Comparison of ENCODE assay signal across 8 mouse cellular contexts in genomic region chr19:3389089-3389488, GRCm38 (mm10). TPM values are rescaled to one million over a fixed set of nuclear protein-coding genes. Genes with fewer than 3 reads are reported as not detected.
DNase-seq lines count a peak whose midpoint lies in the region; ATAC-seq and TF ChIP-seq lines count a peak whose summit lies in the region.

No protein-coding gene starts in this region.

- H3K4me3 ChIP-seq in ES-Bruce4 (ENCODE audit: low read depth, low read length) = peak overlapping the region; percentile 65
- H3K4me3 ChIP-seq in forebrain, embryonic 15.5 days = peak overlapping the region; percentile 47
- peak overlapping the region; percentile 61 for H3K4me3 ChIP-seq in layer of hippocampus, adult 2 months
- H3K4me3 ChIP-seq in lung, adult 2 months (replicated peaks; ENCODE audit: extremely low read depth, low read depth, low read length) = peak overlapping the region; percentile 35
- peak overlapping the region; percentile 49 for H3K4me3 ChIP-seq in olfactory bulb, adult 2 months (ENCODE audit: insufficient read depth, low read depth, low read length)

- DNase-seq in cerebellum, adult 11-12 months = peak; percentile 33
- peak; percentile 78 for DNase-seq in heart, postnatal 25 days (ENCODE audit: low spot score)
- DNase-seq in layer of hippocampus, adult 2 months (ENCODE audit: low spot score in 2 of 2) = peak; percentile 79 to 91
- peak; percentile 89 for DNase-seq in lung, adult 2 months
- DNase-seq in thymus, adult 18-20 months = peak; percentile 84

- 0% methylated on average over 43 of the region's 43 CpGs for WGBS in forebrain, embryonic 15.5 days
- WGBS in lung, adult 2 months = under 1% methylated on average over 43 of the region's 43 CpGs
- WGBS in olfactory bulb, adult 2 months = under 1% methylated on average over 43 of the region's 43 CpGs

- H3K27ac ChIP-seq in ES-Bruce4 (ENCODE audit: insufficient read depth, low read length) = no peak overlapping the region
- H3K27ac ChIP-seq in forebrain, embryonic 15.5 days (replicated peaks) = no peak overlapping the region
- H3K27ac ChIP-seq in layer of hippocampus, adult 2 months = peak overlapping the region; percentile 30; the same call in 1 of the 2 replicates
- no peak overlapping the region for H3K27ac ChIP-seq in olfactory bulb, adult 2 months (ENCODE audit: insufficient read depth, low read depth, low read length)

- H3K27me3 ChIP-seq in ES-Bruce4 (ENCODE audit: control insufficient read depth, insufficient read depth, low read length, poor library complexity, severe bottlenecking) = no peaks in the 10 kb centered on the region
- no peaks in the 10 kb centered on the region for H3K27me3 ChIP-seq in forebrain, embryonic 15.5 days

- H3K9ac ChIP-seq in ES-Bruce4 (ENCODE audit: low read depth, poor library complexity, severe bottlenecking) = peak overlapping the region; percentile 62
- H3K9ac ChIP-seq in forebrain, embryonic 15.5 days (replicated peaks) = peak overlapping the region; percentile 38

- peaks cover under 1% of the 10 kb centered on the region for H3K36me3 ChIP-seq in ES-Bruce4 (ENCODE audit: control insufficient read depth, insufficient read depth, low read length, poor library complexity, severe bottlenecking)
- H3K36me3 ChIP-seq in forebrain, embryonic 15.5 days = no peaks in the 10 kb centered on the region

- intact Hi-C loops in heart, postnatal 25 days (cut with DNase I) = loop anchor here (1.0 to 5.0 kb wide), 2 partner anchors 61 to 198 kb away; no protein-coding TSS in a partner anchor

- H3K9me3 ChIP-seq in ES-Bruce4 (replicated peaks; ENCODE audit: control insufficient read depth, insufficient read depth, low read length, poor library complexity, severe bottlenecking) = peaks cover 3% of the 10 kb centered on the region
- peaks cover 3% of the 10 kb centered on the region; the same call in 1 of the 2 replicates for H3K9me3 ChIP-seq in forebrain, embryonic 15.5 days

- TF ChIP-seq EP300 in ES-Bruce4 (IDR thresholded peaks at IDR 0.05; ENCODE audit: insufficient read depth, low read depth, low read length) = 0 out of 2 replicates have a peak, but pooled peaks have one; percentile 11

- H3K4me2 ChIP-seq in forebrain, embryonic 15.5 days (replicated peaks) = peak overlapping the region; percentile 70

- peak; percentile 61 for TF ChIP-seq CTCF in ES-Bruce4 (IDR thresholded peaks at IDR 0.05; ENCODE audit: low read depth, low read length)
- TF ChIP-seq CTCF in layer of hippocampus, adult 2 months (conservative IDR thresholded peaks at IDR 0.05) = peak; percentile 80
- TF ChIP-seq CTCF in lung, adult 2 months (IDR thresholded peaks at IDR 0.05; ENCODE audit: insufficient read depth, low read length) = peak; percentile 53
- TF ChIP-seq CTCF in olfactory bulb, adult 2 months (IDR thresholded peaks at IDR 0.05; ENCODE audit: insufficient read depth, low read depth, low read length) = peak; percentile 69; the same call in 1 of the 2 replicates

- no peaks in the 10 kb centered on the region for H3K4me1 ChIP-seq in ES-Bruce4 (ENCODE audit: control insufficient read depth, insufficient read depth, low read length)
- 0 out of 2 replicates have a peak, but pooled peaks cover 5% of the 10 kb centered on the region for H3K4me1 ChIP-seq in forebrain, embryonic 15.5 days
- H3K4me1 ChIP-seq in lung, adult 2 months (ENCODE audit: control insufficient read depth, insufficient read depth, low read length) = peaks cover 2% of the 10 kb centered on the region; the same call in 1 of the 2 replicates
- H3K4me1 ChIP-seq in olfactory bulb, adult 2 months (ENCODE audit: control insufficient read depth, insufficient read depth, low read length) = peaks cover 9% of the 10 kb centered on the region

- peak; percentile 96 for ATAC-seq in forebrain, embryonic 15.5 days (replicated peaks)

- no peak for TF ChIP-seq POLR2A in ES-Bruce4 (IDR thresholded peaks at IDR 0.05; ENCODE audit: insufficient read depth, low read length)
- TF ChIP-seq POLR2A in lung, adult 2 months (IDR thresholded peaks at IDR 0.05; ENCODE audit: borderline replicate concordance, extremely low read depth, low read depth, low read length) = no peak
- TF ChIP-seq POLR2A in olfactory bulb, adult 2 months (IDR thresholded peaks at IDR 0.05; ENCODE audit: insufficient read depth, low read depth, low read length) = no peak

RNA-seq across cellular contexts. Expression of gene Tesmin, which starts 0.4 kb away (rescaled TPM):
- 2.0 and 2.7 TPM in 2 replicates for polyA plus RNA-seq in ES-Bruce4 (2011; ENCODE audit: insufficient read depth, insufficient read length, low read depth, missing spikeins)
- polyA plus RNA-seq in forebrain, embryonic 15.5 days (2015; fragmentation: Nextera tagmentation; extraction: Ambion mirVana) = 0.13 and 0.55 TPM in 2 replicates
- 1 to 10 TPM; 3.9 to 4.2 TPM for total RNA-seq in heart, postnatal 25 days (2021)
- total RNA-seq in layer of hippocampus, adult 2 months (2021) = under 1 TPM; 0.20 to 0.33 TPM
- 0.41 and 0.48 TPM in 2 replicates for polyA plus RNA-seq in lung, adult 2 months (2012; rRNA removed)
- not detected in 2 replicates for polyA plus RNA-seq in olfactory bulb, adult 2 months (2012; ENCODE audit: insufficient read depth, insufficient read length, low replicate concordance, missing spikeins)

RNA-seq across cellular contexts. Expression of gene Gal, which starts 25.3 kb away (rescaled TPM):
- polyA plus RNA-seq in ES-Bruce4 (2011; ENCODE audit: insufficient read depth, insufficient read length, low read depth, missing spikeins) = 1.5 and 2.5 TPM in 2 replicates
- 4.6 and 6.4 TPM in 2 replicates for polyA plus RNA-seq in forebrain, embryonic 15.5 days (2015; fragmentation: Nextera tagmentation; extraction: Ambion mirVana)
- total RNA-seq in heart, postnatal 25 days (2021) = not detected
- total RNA-seq in layer of hippocampus, adult 2 months (2021) = under 1 TPM in 1 of 2 experiments, not detected in 1; 0.79 TPM
- 4.0 and 4.9 TPM in 2 replicates for polyA plus RNA-seq in lung, adult 2 months (2012; rRNA removed)
- polyA plus RNA-seq in olfactory bulb, adult 2 months (2012; ENCODE audit: insufficient read depth, insufficient read length, low replicate concordance, missing spikeins) = not detected in 2 replicates

Comparison
In these comparisons a context has a peak if more than half of its experiments do, and no peak if none do; other contexts are left out.
1. DNase-seq: peak in every context shown above with its lines; median percentile 89 in lung, adult 2 months; 85 in layer of hippocampus, adult 2 months; 84 in thymus, adult 18-20 months; 78 in heart, postnatal 25 days; 33 in cerebellum, adult 11-12 months.